Mouse (Mus musculus) C2C12 (cell line): Measurements from ENCODE around the gene Larp6.

Source experiments
- CTCF ChIP-seq: IDR thresholded peaks from one replicate; pipeline ENCODE4 v1.5.1; 2011; ENCODE audit not compliant: control insufficient read depth, insufficient read depth, insufficient read length
- FOSL1 ChIP-seq: IDR thresholded peaks from one replicate; pipeline ENCODE4 v1.8.0; 2011; ENCODE audit warnings: mild to moderate bottlenecking, low read length; ENCODE audit not compliant: poor library complexity, insufficient read depth, severe bottlenecking
- MYOD1 ChIP-seq: IDR thresholded peaks from one replicate; pipeline ENCODE4 v1.6.1; 2011; ENCODE audit warnings: low read depth; ENCODE audit not compliant: control insufficient read depth, insufficient read length
- MYOG ChIP-seq: IDR thresholded peaks from one replicate; pipeline ENCODE4 v1.6.1; 2011; ENCODE audit not compliant: control insufficient read depth, insufficient read length; ENCODE audit errors: extremely low read depth

DNA sequence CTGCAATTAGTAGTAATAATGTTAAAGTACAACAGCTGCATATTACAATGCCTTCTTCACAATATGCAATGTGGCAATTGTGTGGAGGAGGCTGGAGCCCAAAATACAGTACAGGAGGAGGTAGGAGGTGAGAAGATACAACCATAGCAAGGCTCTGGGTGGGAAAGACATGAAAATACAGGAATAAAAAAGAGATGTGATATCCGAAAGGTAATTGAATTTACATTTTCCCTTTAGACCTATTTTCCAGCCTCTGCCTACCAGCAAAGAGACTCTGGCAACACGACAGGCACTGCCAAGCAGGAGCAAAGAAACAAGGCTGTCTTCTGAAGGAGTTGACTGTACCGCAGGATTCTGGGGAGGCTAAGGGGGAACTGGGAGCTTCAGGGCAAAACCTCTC is 6.9 kb downstream of the Larp6 start:
- TF ChIP-seq CTCF (no peak), FOSL1 (no peak), MYOD1 (no peak), MYOG (no peak)
